Mouse (Mus musculus) CH12.LX (cell line): Measurements from ENCODE around the gene Trim40. TPM values are rescaled to one million over a fixed set of nuclear protein-coding genes. Genes with fewer than 3 reads are reported as not detected.

Experiments used
- DNase-seq: peaks from one replicate; pipeline ENCODE4 v3.0.0-alpha.2; 2013; ENCODE audit errors: extremely low read depth
- H3K27ac ChIP-seq: 2 replicates; pipeline ENCODE4 v1.5.1; 2012; ENCODE audit warnings: low read depth, mild to moderate bottlenecking, control low read depth, moderate library complexity; ENCODE audit not compliant: insufficient read depth
- H3K27me3 ChIP-seq: replicated peaks from 2 replicates; pipeline ENCODE3; 2012; ENCODE audit warnings: inconsistent platforms
- H3K36me3 ChIP-seq, 2 experiments: replicated peaks in 1 of 2; 2 replicates each; pipeline versions ENCODE3 to v1.6.1; 2012; ENCODE audit warnings: inconsistent platforms in 1 of 2, low read length in 1 of 2, mild to moderate bottlenecking in 1 of 2, mixed read lengths in 1 of 2, moderate library complexity in 1 of 2; ENCODE audit not compliant: control insufficient read depth in 1 of 2, insufficient read depth in 1 of 2
- H3K4me1 ChIP-seq, 2 experiments: 2 replicates each; pipeline ENCODE4 v1.6.1; 2012; ENCODE audit warnings: inconsistent platforms in 1 of 2, moderate library complexity in 1 of 2; ENCODE audit not compliant: insufficient read depth in 2 of 2, control insufficient read depth in 1 of 2
- H3K4me2 ChIP-seq: 2 replicates; pipeline ENCODE4 v1.6.1; 2012; ENCODE audit warnings: low read depth, mild to moderate bottlenecking, control low read depth; ENCODE audit not compliant: poor library complexity, insufficient read depth, severe bottlenecking
- H3K4me3 ChIP-seq, 3 experiments: fragments of 150-350 bp in 1 of 3; sonication (generic) in 1 of 3; replicated peaks in 1 of 3; 2 replicates each; pipeline versions ENCODE3 to v1.5.1; 2011 to 2012; ENCODE audit warnings: low read depth in 2 of 3, low read length in 2 of 3, mild to moderate bottlenecking in 2 of 3, moderate library complexity in 2 of 3, control low read depth in 1 of 3, improper control_type of control experiment in 1 of 3, inconsistent platforms in 1 of 3, mixed read lengths in 1 of 3; ENCODE audit not compliant: poor library complexity in 1 of 3
- H3K79me2 ChIP-seq: replicated peaks from 2 replicates; pipeline ENCODE4 v1.6.1; 2012; ENCODE audit warnings: mild to moderate bottlenecking, moderate library complexity; ENCODE audit not compliant: control insufficient read depth, poor library complexity, insufficient read depth, severe bottlenecking; ENCODE audit errors: extremely low read depth
- H3K9ac ChIP-seq: 2 replicates; pipeline ENCODE4 v1.6.1; 2012; ENCODE audit warnings: low read depth, mild to moderate bottlenecking, control low read depth, moderate library complexity; ENCODE audit not compliant: insufficient read depth
- H3K9me3 ChIP-seq: replicated peaks from 2 replicates; pipeline ENCODE3; 2012; ENCODE audit warnings: low read length, inconsistent platforms, mixed read lengths
- CHD1 ChIP-seq: IDR thresholded peaks from 2 replicates; pipeline ENCODE4 v1.6.1; 2012; ENCODE audit warnings: low read depth, low read length, improper control_type of control experiment, inconsistent platforms
- CHD2 ChIP-seq: IDR thresholded peaks from 2 replicates; pipeline ENCODE4 v1.6.1; 2011; ENCODE audit warnings: low read length, improper control_type of control experiment
- CTCF ChIP-seq, 2 experiments: IDR thresholded peaks in 1 of 2; conservative IDR thresholded peaks in 1 of 2; 2 replicates each; pipeline ENCODE4 v1.5.1; 2011 to 2012; ENCODE audit warnings: low read depth in 2 of 2, low read length in 2 of 2, improper control_type of control experiment in 1 of 2, inconsistent platforms in 1 of 2, mild to moderate bottlenecking in 1 of 2, moderate library complexity in 1 of 2
- E2F4 ChIP-seq: IDR thresholded peaks from 2 replicates; pipeline ENCODE4 v1.6.1; 2011; ENCODE audit warnings: low read depth, low read length, improper control_type of control experiment; ENCODE audit not compliant: insufficient replicate concordance
- GABPA ChIP-seq: IDR thresholded peaks from 2 replicates; pipeline ENCODE4 v1.6.1; 2012; ENCODE audit warnings: low read depth, low read length, improper control_type of control experiment, inconsistent platforms; ENCODE audit not compliant: insufficient replicate concordance
- HCFC1 ChIP-seq: IDR thresholded peaks from 2 replicates; pipeline ENCODE4 v1.6.1; 2012; ENCODE audit warnings: low read depth, mild to moderate bottlenecking, inconsistent platforms, low read length, improper control_type of control experiment
- IRF4 ChIP-seq: IDR thresholded peaks from 2 replicates; pipeline ENCODE4 v1.6.1; 2014; ENCODE audit warnings: low read depth, mild to moderate bottlenecking, inconsistent platforms, low read length, improper control_type of control experiment
- JUN ChIP-seq: IDR thresholded peaks from 2 replicates; pipeline ENCODE4 v1.6.1; 2011; ENCODE audit warnings: low read depth, mild to moderate bottlenecking, low read length, improper control_type of control experiment, moderate library complexity; ENCODE audit not compliant: insufficient read depth
- JUND ChIP-seq: conservative IDR thresholded peaks from 2 replicates; pipeline ENCODE4 v1.6.1; 2011; ENCODE audit warnings: low read depth, low read length, improper control_type of control experiment
- MAFK ChIP-seq: IDR thresholded peaks from 2 replicates; pipeline ENCODE4 v1.6.1; 2011; ENCODE audit warnings: low read length, improper control_type of control experiment; ENCODE audit not compliant: insufficient replicate concordance
- MEF2A ChIP-seq: IDR thresholded peaks from 2 replicates; pipeline ENCODE4 v1.6.1; 2014; ENCODE audit warnings: low read depth, mild to moderate bottlenecking, inconsistent platforms, low read length, improper control_type of control experiment, borderline replicate concordance
- MXI1 ChIP-seq: IDR thresholded peaks from 2 replicates; pipeline ENCODE4 v1.6.1; 2011; ENCODE audit warnings: mild to moderate bottlenecking, low read depth, low read length, improper control_type of control experiment
- MYC ChIP-seq: IDR thresholded peaks from 2 replicates; pipeline ENCODE4 v1.6.1; 2011; ENCODE audit warnings: low read depth, mild to moderate bottlenecking, improper control_type of control experiment, low read length
- NELFE ChIP-seq: IDR thresholded peaks from 2 replicates; pipeline ENCODE4 v1.6.1; 2011; ENCODE audit warnings: low read depth, low read length, improper control_type of control experiment
- NRF1 ChIP-seq: IDR thresholded peaks from 2 replicates; pipeline ENCODE4 v1.6.1; 2014; ENCODE audit warnings: low read depth, mild to moderate bottlenecking, inconsistent platforms, low read length, improper control_type of control experiment, moderate library complexity
- POLR2A ChIP-seq: IDR thresholded peaks from 2 replicates; pipeline ENCODE4 v1.6.1; 2011; ENCODE audit warnings: low read depth, mild to moderate bottlenecking, improper control_type of control experiment, low read length
- RAD21 ChIP-seq: IDR thresholded peaks from 2 replicates; pipeline ENCODE4 v1.6.1; 2011; ENCODE audit warnings: low read depth, mild to moderate bottlenecking, low read length, improper control_type of control experiment, moderate library complexity
- SMC3 ChIP-seq: IDR thresholded peaks from 2 replicates; pipeline ENCODE4 v1.6.1; 2011; ENCODE audit warnings: low read depth, low read length, improper control_type of control experiment
- TBP ChIP-seq: conservative IDR thresholded peaks from 2 replicates; pipeline ENCODE4 v1.6.1; 2011; ENCODE audit warnings: low read depth, low read length, improper control_type of control experiment
- UBTF ChIP-seq: IDR thresholded peaks from 2 replicates; pipeline ENCODE4 v1.6.1; 2012; ENCODE audit warnings: low read depth, mild to moderate bottlenecking, inconsistent platforms, low read length, improper control_type of control experiment, moderate library complexity
- USF1 ChIP-seq: IDR thresholded peaks from 2 replicates; pipeline ENCODE4 v1.6.1; 2014; ENCODE audit warnings: low read depth, mild to moderate bottlenecking, inconsistent platforms, low read length, improper control_type of control experiment
- USF2 ChIP-seq: conservative IDR thresholded peaks from 2 replicates; pipeline ENCODE4 v1.6.1; 2011; ENCODE audit warnings: low read depth, low read length, improper control_type of control experiment
- ZNF384 ChIP-seq: IDR thresholded peaks from 2 replicates; pipeline ENCODE4 v1.6.1; 2012; ENCODE audit warnings: low read depth, low read length, improper control_type of control experiment, inconsistent platforms
- dilution Hi-C: fragments of 300-500 bp; cut with MboI; formaldehyde crosslinking; loops from 2 replicates; pipeline ENCODE4 v1.14.3; 2020; ENCODE audit warnings: low sequenced_read_pairs; ENCODE audit not compliant: extremely low pct_unique_long_range_greater_than_20kb, extremely low pct_ligation_motif_present
- in situ Hi-C: fragments of 300-500 bp; cut with MboI; formaldehyde crosslinking; loops from 3 replicates; pipeline ENCODE4 v1.14.3; 2019; ENCODE audit warnings: low sequenced_read_pairs, low pct_ligation_motif_present, low pct_unique_long_range_greater_than_20kb, mixed read lengths
- polyA plus RNA-seq: library from polyadenylated mRNA; unstranded; fragments of >175 nt; gene quantifications from 2 replicates; pipeline ENCODE4 v1.2.1, GENCODE M21; 2012; ENCODE audit warnings: low read depth; ENCODE audit not compliant: insufficient read length
- total RNA-seq, 2 experiments: library from RNA; depleted of rRNA; stranded (reverse); fragments of 300-350 nt in 1 of 2; fragments of >200 nt in 1 of 2; gene quantifications; 2 replicates each; pipeline ENCODE4 v1.2.3; 2012 to 2014

The Trim40 gene
- total and polyA plus RNA-seq, 3 experiments: 0.14 TPM; not detected in 2

DNA sequence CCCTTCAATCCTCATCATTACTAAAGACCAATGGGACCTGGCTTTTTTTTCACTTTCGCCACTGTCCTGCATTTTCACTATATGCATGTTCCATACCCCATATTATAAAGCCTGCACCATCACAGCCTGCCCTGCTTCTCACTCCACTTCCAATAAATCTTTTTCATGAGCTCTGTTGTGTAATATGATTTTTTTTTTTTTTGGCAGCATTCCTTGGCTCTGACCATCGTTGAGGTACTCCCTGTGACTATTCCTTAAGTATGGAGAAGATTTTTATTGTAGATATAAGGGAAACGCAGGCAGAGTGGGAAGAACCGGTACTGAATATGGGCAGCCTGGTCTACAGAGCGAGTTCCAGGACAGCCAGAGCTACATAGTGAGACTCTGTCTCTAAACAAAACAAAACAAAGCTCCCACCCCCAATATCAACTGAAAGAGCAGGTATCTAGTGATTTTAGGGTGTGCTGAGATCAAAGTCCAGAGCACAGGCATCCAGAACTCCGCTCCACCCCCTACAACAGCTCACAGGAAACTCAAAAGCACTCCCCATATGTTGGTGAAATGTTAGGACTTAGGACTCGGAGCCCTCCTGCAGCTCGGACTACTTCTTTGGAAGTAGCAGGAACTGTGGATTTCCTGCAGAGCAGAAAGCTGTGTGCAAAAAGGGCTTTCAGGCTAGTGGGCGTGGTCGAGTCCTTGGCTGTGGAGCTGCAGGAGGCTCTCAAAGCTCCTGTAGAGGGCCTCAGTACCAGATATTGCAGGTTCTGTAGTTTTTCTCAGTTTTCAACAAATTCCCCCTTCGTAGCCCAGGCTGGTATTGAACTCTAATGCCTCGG, 54.1 kb downstream of the Trim40 start:
- Histone ChIP-seq H3K27ac (no peak overlapping the region), H3K27me3 (peaks cover 9% of the 10 kb centered on the region), H3K79me2 (peaks cover 3% of the 10 kb centered on the region), H3K9me3 (no peaks in the 10 kb centered on the region), H3K4me1 (peaks cover 4 to 26% of the 10 kb centered on the region in 2 experiments), H3K4me2 (peak overlapping the region; percentile 82), H3K36me3 (peaks cover 0 to 9% of the 10 kb centered on the region in 2 experiments), H3K9ac (peak overlapping the region; percentile 63), H3K4me3 (peak overlapping the region; percentile 34 to 68 (median 48))
- in situ Hi-C loops (no loop called here), dilution Hi-C loops (no loop called here)
- TF ChIP-seq MYC (0 out of 2 replicates have a peak, but pooled peaks have one; percentile 23), GABPA (no peak), UBTF (no peak), CHD1 (peak; percentile 78), E2F4 (no peak), CHD2 (no peak), IRF4 (peak; percentile 51; the same call in 1 of the 2 replicates), CTCF (conservative IDR thresholded peaks at IDR 0.05 in 1 of 2, IDR thresholded peaks at IDR 0.05 in 1 of 2; ENCODE audit: low read depth in 2 of 2, low read length in 2 of 2) (peak in 1 of 2 experiments; percentile 61; a peak in 2 of 4 replicates), RAD21 (peak; percentile 4), TBP (no peak), MAFK (no peak), NRF1 (no peak)
- DNase-seq: peak; percentile 82

DNA sequence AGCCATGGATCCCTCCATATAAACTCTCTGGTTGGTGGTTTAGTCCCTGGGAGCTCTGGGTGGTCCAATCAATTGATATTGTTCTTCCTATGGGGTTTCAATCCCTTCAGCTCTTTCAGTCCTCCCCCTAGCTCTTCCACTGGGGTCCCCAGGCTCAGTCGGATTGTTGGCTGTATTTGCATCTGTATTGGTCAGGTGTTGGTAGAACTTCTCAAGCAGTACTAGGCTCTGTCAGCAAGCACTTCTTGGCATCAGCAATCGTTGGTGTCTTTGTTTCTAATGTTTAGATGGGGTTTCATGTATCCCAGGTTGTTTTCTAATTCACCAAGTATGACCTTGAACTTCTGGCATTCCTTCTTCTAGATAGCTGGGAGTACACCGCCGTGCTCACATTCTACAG, 57.2 kb downstream of the Trim40 start:
- in situ Hi-C loops (no loop called here), dilution Hi-C loops (no loop called here)

More for the DNA sequence above, 57.2 kb downstream of the Trim40 start:
- DNase-seq: no peak
- H3K4me3 ChIP-seq: no peak overlapping the region
- peaks cover 23% of the 10 kb centered on the region for H3K27me3 ChIP-seq
- H3K27ac ChIP-seq: no peak overlapping the region; the same call in 1 of the 2 replicates
- no peak overlapping the region for H3K4me2 ChIP-seq
- no peaks in the 10 kb centered on the region for H3K79me2 ChIP-seq
- H3K9ac ChIP-seq: no peak overlapping the region
- TF ChIP-seq RAD21 (no peak), POLR2A (no peak), HCFC1 (no peak), MXI1 (no peak), ZNF384 (no peak), E2F4 (no peak), JUN (no peak), MAFK (no peak), MEF2A (no peak), USF2 (no peak), NRF1 (no peak), CTCF (conservative IDR thresholded peaks at IDR 0.05 in 1 of 2, IDR thresholded peaks at IDR 0.05 in 1 of 2; ENCODE audit: low read depth in 2 of 2, low read length in 2 of 2) (no peak), JUND (no peak), NELFE (no peak), USF1 (no peak), SMC3 (no peak)
- no peaks in the 10 kb centered on the region for H3K36me3 ChIP-seq
- H3K9me3 ChIP-seq: no peaks in the 10 kb centered on the region
- peaks cover 0 to 3% of the 10 kb centered on the region in 2 experiments; a peak in 2 of 4 replicates for H3K4me1 ChIP-seq
